Mouse (Mus musculus): ENCODE measurements around the gene Pbx1. TPM values are rescaled to one million over a fixed set of nuclear protein-coding genes. Genes with fewer than 3 reads are reported as not detected.

Gene Pbx1
- total and polyA plus RNA-seq, 3 experiments = 0.10 TPM; not detected in 2

GRCm38 (mm10) chr1:168230134-168230533 lies 201.9 kb downstream of the Pbx1 start:
- Histone ChIP-seq H3K9me3 (replicated peaks; ENCODE audit: insufficient read depth, low read length) (no peaks in the 10 kb centered on the region; the same call in 1 of the 2 replicates), H3K27me3 (ENCODE audit: control insufficient read depth in 1 of 2, insufficient read depth in 2 of 2, low read length in 2 of 2) (no peaks in the 10 kb centered on the region), H3K9ac (ENCODE audit: control insufficient read depth, low read depth, low read length, poor library complexity, severe bottlenecking) (no peak overlapping the region), H3K27ac (ENCODE audit: control insufficient read depth, low read depth, low read length) (no peak overlapping the region), H3K4me3 (ENCODE audit: control insufficient read depth in 1 of 2, insufficient read depth in 1 of 2, low read depth in 2 of 2, low read length in 2 of 2) (no peak overlapping the region), H3K36me3 (ENCODE audit: control insufficient read depth in 1 of 2, insufficient read depth in 2 of 2, low read length in 2 of 2) (no peaks in the 10 kb centered on the region), H3K4me1 (ENCODE audit: control insufficient read depth in 1 of 2, insufficient read depth in 2 of 2, low read length in 2 of 2) (peaks cover 0 to 3% of the 10 kb centered on the region in 2 experiments; a peak in 1 of 4 replicates), H3K79me2 (ENCODE audit: control insufficient read depth, insufficient read depth, low read length, poor library complexity) (no peaks in the 10 kb centered on the region)
- TF ChIP-seq ZMIZ1 (IDR thresholded peaks at IDR 0.05; ENCODE audit: low read depth, low read length) (no peak), MAZ (IDR thresholded peaks at IDR 0.05; ENCODE audit: low read depth, low read length) (no peak), MAFK (IDR thresholded peaks at IDR 0.05; ENCODE audit: borderline replicate concordance, low read depth, low read length) (no peak), NELFE (IDR thresholded peaks at IDR 0.05; ENCODE audit: low read depth, low read length) (no peak), CHD1 (IDR thresholded peaks at IDR 0.05; ENCODE audit: low read depth, low read length) (no peak), MYB (IDR thresholded peaks at IDR 0.05; ENCODE audit: low read depth, low read length) (no peak), EP300 (IDR thresholded peaks at IDR 0.05; ENCODE audit: low read depth in 1 of 2, low read length in 2 of 2) (no peak), TCF12 (IDR thresholded peaks at IDR 0.05; ENCODE audit: low read depth, low read length) (no peak), MAX (IDR thresholded peaks at IDR 0.05; ENCODE audit: low read length) (no peak), MXI1 (IDR thresholded peaks at IDR 0.05; ENCODE audit: low read depth, low read length) (no peak), GATA1 (IDR thresholded peaks at IDR 0.05; ENCODE audit: low read depth, low read length) (no peak)
- no peak for DNase-seq (ENCODE audit: low read depth, low spot score)

DNA sequence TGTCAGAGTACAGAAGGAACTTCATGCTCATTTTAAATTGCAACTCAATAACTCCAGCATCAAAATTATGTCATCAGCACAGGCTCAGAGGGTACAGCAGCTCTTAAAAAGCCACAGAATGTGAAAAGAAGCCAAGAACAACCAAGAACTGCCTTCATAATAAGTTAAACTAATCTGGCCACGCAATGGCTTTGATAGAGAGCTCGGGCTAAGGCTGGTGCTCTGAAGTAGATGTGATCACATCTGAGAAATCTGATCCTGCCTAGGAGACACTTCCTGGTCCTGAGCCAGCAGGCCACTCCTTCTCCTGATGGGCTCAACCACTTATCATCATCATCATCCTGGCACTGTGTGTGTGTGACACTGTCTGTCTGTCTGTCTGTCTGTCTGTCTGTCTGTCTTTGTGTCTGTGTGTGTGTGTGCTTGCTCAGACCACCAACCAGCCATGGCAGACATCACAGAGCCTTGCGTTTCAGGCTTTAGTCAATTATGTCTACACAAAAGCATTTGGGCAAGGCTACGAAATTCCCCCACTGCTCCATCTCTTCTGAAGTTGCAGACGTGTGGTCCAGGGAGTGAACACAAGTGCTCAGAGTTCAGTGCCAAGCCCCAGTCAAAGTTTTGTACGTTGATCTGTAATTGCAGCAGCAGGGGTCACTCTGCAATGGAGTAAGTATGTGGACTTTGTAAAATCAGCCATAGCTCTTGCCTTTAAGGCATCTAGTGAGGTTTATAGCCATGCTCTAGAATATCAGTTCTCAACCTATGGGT lies 203.1 kb downstream of the Pbx1 start:
- no peak for DNase-seq (ENCODE audit: low read depth, low spot score)
- Histone ChIP-seq H3K36me3 (ENCODE audit: control insufficient read depth in 1 of 2, insufficient read depth in 2 of 2, low read length in 2 of 2) (no peaks in the 10 kb centered on the region), H3K4me3 (ENCODE audit: control insufficient read depth in 1 of 2, insufficient read depth in 1 of 2, low read depth in 2 of 2, low read length in 2 of 2) (no peak overlapping the region), H3K9ac (ENCODE audit: control insufficient read depth, low read depth, low read length, poor library complexity, severe bottlenecking) (no peak overlapping the region), H3K27me3 (ENCODE audit: control insufficient read depth in 1 of 2, insufficient read depth in 2 of 2, low read length in 2 of 2) (no peaks in the 10 kb centered on the region), H3K9me3 (replicated peaks; ENCODE audit: insufficient read depth, low read length) (no peaks in the 10 kb centered on the region), H3K4me1 (ENCODE audit: control insufficient read depth in 1 of 2, insufficient read depth in 2 of 2, low read length in 2 of 2) (peaks cover 0 to 3% of the 10 kb centered on the region in 2 experiments; a peak in 1 of 4 replicates), H3K27ac (ENCODE audit: control insufficient read depth, low read depth, low read length) (no peak overlapping the region), H3K79me2 (ENCODE audit: control insufficient read depth, insufficient read depth, low read length, poor library complexity) (no peaks in the 10 kb centered on the region)
- TF ChIP-seq ELF1 (IDR thresholded peaks at IDR 0.05; ENCODE audit: low read depth, low read length) (no peak), ZMIZ1 (IDR thresholded peaks at IDR 0.05; ENCODE audit: low read depth, low read length) (no peak), UBTF (IDR thresholded peaks at IDR 0.05; ENCODE audit: borderline replicate concordance, insufficient read depth, low read depth, low read length) (no peak), USF2 (IDR thresholded peaks at IDR 0.05; ENCODE audit: borderline replicate concordance in 1 of 2, insufficient read depth in 1 of 2, low read depth in 1 of 2, low read length in 2 of 2) (no peak), POLR2AphosphoS2 (IDR thresholded peaks at IDR 0.05; ENCODE audit: low read length) (no peak), CHD1 (IDR thresholded peaks at IDR 0.05; ENCODE audit: low read depth, low read length) (no peak), MAX (IDR thresholded peaks at IDR 0.05; ENCODE audit: low read length) (no peak), ZNF384 (IDR thresholded peaks at IDR 0.05; ENCODE audit: low read depth, low read length) (no peak), MYB (IDR thresholded peaks at IDR 0.05; ENCODE audit: low read depth, low read length) (no peak), SIN3A (IDR thresholded peaks at IDR 0.05; ENCODE audit: low read length) (no peak), KAT2A (conservative IDR thresholded peaks at IDR 0.05; ENCODE audit: low read depth, low read length) (no peak), MAFK (IDR thresholded peaks at IDR 0.05; ENCODE audit: borderline replicate concordance, low read depth, low read length) (no peak), GABPA (IDR thresholded peaks at IDR 0.05; ENCODE audit: low read depth, low read length) (no peak), RCOR1 (IDR thresholded peaks at IDR 0.05; ENCODE audit: low read depth, low read length) (no peak), NELFE (IDR thresholded peaks at IDR 0.05; ENCODE audit: low read depth, low read length) (no peak), MAZ (IDR thresholded peaks at IDR 0.05; ENCODE audit: low read depth, low read length) (no peak), ETS1 (IDR thresholded peaks at IDR 0.05; ENCODE audit: low read depth, low read length) (no peak), HCFC1 (IDR thresholded peaks at IDR 0.05; ENCODE audit: low read depth, low read length) (no peak), TCF12 (IDR thresholded peaks at IDR 0.05; ENCODE audit: low read depth, low read length) (no peak)

All from MEL (cell line).